Mouse (Mus musculus): ENCODE results near the gene Dnajc2.

The Dnajc2 gene

DNA sequence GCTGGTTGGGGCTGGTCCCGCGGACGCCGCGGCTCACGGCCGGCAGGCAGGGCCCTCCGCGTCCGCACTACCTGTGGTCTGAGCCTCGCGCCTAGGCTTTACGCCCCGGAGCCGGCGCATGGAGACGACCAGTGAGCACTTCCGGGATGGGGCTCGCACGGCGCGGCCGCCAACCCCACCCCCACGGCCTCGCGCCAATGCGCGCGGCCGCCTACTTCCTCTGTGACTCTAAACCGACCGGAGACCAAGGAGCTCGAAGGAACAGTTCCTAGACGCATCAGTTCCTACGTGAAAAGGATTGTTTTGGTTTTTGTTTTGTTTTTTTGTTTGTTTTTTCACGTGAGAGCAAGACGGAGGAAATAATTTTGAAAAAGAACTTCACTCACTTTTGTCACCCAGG lies at the start of gene Dnajc2, which contains the start of gene Psmc2:
TSS of gene Dnajc2 (minus strand) at position 199 of the 400 bp plus-strand sequence.
TSS of gene Psmc2 (plus strand) at position 231 of the 400 bp plus-strand sequence.
- peak; percentile 80 for DNase-seq (ENCODE audit: low read depth, low spot score)

- no peak for DNase-seq (ENCODE audit: low read depth, low spot score)
Measured at GRCm38 (mm10) chr5:21831761-21832160, 46.7 kb upstream of the Dnajc2 start.

- no peak for DNase-seq (ENCODE audit: low read depth, low spot score)
Measured at GRCm38 (mm10) chr5:21828855-21829254, 43.8 kb upstream of the Dnajc2 start.

GRCm38 (mm10) chr5:21827643-21828042 lies 42.6 kb upstream of the Dnajc2 start:
- no peak for DNase-seq (ENCODE audit: low read depth, low spot score)

DNA sequence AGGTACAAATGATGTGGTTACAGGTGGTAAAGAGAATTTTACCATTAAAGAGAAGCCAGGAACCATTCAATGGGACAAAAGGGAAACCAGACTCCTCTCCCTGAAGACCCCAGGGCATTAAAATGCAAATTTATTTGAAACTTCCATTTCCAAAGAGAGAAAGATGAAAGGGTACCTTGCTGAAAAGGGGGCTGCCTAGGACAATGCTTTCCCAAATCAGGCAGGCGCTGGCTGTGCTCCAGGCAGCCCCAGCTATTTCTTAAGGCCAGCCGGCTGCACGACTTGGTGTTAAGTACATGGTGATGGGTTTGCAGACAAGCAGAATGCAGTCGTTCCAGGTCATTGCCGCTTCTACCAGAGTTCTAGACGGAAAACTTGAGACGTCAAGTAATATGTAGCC lies 41.3 kb upstream of the Dnajc2 start:
- no peak for DNase-seq (ENCODE audit: low read depth, low spot score)

DNA sequence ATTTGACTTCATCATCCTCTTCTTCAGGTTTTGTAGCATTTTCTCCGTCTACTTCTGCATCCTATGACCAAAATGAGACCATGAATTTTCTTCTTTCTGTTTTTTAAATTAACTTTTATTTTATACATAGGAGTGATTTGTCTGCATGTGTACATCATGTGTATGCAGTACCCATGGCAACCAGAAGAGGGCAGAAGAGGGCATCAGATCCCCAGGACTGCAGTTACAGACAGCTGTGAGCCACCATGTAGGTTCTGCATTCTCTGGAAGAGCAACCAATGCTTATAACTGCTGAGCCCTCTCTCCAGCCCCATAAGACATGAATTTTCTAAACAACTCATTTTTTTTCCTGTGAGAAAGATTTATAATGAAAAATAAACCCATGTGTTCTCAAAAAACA lies 28.9 kb upstream of the Dnajc2 start:
- no peak for DNase-seq (ENCODE audit: low read depth, low spot score)

GRCm38 (mm10) chr5:21810924-21811323 lies 25.9 kb upstream of the Dnajc2 start:
- no peak for DNase-seq (ENCODE audit: low read depth, low spot score)

DNA sequence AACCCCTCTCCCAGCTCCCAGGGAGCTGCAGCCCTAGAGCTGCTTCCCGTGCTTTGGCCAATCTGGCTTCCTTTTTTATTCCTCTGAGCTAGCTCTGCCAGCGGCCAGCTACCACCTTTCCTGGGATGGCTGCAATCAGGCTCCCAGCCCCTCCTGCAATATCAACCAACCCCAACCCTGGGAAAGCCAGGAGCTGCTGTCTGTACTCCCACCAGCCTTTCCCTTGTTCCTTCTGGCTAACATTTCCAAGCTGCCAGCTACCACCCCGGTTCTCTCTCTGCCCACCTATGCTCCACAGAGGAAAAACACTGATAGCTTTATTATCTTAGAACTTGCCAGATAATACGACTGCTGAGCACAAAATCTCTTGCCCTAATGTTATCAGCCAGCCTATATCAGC lies 19.8 kb upstream of the Dnajc2 start:
- no peak for DNase-seq (ENCODE audit: low read depth, low spot score)

DNA sequence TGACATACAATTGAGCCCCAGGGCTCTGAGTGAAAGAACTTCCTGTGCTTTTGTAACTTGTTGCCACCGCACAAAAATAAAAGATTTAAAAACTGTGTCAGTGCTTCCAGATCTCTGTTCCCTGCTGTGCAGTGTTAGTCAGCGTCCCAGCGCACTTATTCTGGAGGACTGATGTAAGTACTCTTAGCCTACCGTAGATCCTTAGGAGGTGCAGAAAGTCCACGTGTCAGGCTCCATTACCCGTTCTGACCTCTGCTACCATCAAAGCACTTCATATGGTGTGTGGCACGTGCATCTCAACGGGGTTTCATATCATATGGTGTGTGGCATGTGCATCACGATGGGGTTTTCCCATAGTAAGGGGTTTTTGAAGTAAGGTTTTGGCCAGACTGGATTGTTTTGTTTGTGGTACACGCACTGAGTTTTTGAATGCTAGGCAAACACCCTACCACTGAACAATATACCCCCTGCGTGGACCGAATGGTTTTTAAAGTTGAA lies 18.7 kb upstream of the Dnajc2 start:
- DNase-seq (ENCODE audit: low read depth, low spot score), result no peak

DNA sequence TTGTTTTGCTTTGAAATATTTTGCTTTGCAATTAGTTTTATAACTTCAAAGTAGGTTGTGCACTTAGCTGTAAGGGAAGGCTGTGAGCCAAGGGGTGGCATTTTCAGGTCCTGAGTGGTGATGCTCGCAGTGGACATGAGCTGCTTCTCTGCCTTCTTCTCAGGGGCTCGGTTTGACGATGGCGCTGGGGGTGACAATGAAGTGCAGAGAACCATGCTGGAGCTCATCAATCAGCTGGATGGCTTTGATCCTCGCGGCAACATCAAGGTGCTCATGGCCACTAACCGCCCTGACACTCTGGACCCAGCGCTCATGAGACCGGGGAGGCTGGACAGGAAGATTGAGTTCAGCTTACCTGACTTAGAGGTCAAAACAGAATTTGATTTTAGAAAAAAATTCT lies 17.9 kb upstream of the Dnajc2 start:
- no peak for DNase-seq (ENCODE audit: low read depth, low spot score)

DNA sequence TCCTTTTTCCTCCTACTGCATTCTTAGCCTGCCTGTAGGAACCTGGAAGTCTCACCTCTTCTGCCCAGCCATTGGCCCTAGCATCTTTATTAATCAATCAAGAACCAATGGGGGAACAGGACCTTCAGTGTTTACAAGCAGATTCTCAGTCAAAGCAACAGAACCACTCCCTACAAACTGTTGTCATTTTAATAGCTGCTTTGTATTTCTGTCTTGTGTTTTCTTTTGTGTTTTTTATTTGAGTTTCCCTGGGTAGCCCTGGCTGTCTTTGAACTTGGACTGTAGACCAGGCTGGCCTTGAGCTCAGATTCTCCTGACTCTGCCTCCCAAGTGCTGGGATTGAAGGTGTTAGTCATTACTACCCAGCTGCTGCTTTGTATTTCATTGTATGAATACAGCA lies 7.1 kb upstream of the Dnajc2 start:
- no peak for DNase-seq (ENCODE audit: low read depth, low spot score)

GRCm38 (mm10) chr5:21789061-21789460 lies 4.0 kb upstream of the Dnajc2 start:
- no peak for DNase-seq (ENCODE audit: low read depth, low spot score)

DNA sequence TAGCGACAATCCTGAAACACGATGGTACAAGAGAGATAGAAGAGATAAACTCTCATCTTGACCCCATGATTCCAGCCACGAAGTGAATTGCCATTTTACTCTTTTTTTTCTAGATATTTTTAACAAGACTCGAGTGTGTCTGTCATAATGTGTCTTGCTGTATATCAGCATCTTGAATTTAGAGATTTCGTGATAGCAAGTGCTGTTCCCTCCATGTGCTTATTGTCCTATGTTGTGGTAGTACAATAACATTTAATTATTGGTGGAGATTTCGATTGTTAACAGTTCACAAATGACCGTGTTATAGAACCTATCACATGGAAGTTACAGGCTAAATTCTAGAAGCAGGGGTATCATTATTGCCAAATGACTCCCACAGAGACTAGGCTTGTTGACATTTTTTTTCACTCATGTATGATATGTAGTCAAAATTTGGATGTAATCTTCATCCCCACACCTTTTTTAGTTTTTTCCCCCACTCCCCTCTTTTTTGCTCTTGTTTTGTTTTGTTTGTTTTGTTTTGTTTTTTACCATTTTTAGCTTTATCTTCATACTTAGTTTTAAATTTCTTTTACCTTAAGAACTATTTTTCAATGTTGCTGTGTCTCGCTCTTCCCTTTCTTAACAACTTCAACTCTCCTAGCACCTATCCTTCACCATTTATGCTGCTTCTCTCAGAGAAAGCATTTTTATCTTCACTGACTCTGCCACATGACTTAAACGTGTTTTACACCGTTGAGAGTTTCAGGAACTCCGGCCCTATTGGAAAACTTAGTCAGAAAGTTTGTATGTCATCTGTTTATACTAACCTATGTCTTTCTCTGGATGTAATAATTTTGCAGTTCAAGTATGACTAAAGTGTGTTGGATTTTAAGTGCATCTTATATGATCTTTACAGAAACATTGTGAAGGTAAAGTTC lies 2.4 kb upstream of the Dnajc2 start:
- no peak for DNase-seq (ENCODE audit: low read depth, low spot score)

DNA sequence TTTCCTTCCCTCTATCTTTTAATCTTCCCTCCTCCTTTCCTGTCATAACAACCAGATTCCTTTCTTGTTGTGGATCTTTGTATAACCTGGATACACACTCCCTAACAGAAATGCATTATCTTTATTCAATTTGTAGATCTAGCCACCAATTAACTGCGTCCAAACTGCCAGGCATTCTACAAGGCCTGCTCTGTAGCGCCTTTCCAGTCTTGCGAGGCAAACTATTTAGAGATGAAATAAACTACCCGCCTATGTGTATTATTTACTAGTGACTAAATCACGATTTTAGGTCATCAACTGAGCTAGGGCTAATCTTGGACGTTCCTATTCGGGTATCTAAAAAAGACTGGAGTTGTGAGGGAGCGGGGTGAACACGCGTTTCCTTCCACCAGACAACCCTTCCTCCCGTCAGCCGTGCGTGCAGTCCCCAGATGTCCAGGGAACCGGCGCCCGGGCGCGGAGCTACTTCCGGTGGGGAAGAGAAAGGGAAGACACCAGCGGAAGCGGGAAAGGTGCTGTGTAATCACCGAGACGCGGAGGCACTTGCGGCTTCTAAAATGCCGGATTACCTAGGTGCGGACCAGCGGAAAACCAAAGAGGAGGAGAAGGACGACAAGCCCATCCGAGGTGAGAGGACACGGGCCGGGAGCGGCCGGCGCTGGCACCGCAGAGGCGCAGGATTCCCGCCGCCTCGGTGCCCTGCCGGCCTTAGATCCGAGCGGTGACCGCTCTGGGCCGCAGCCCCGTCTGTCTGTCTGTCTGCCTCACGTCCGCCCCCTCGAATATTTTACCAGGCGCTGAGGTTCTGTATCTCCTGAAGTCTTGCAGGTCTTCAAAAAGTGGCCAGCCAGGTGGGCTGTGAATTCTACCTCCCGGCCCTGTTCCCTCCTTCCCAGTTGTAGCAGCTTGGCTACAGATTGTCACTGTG lies 1.5 kb upstream of the Dnajc2 start:
- peak; percentile 89 for DNase-seq (ENCODE audit: low read depth, low spot score)

GRCm38 (mm10) chr5:21785776-21786175 lies 725 bp upstream of the Dnajc2 start:
- DNase-seq (ENCODE audit: low read depth, low spot score), result no peak

DNA sequence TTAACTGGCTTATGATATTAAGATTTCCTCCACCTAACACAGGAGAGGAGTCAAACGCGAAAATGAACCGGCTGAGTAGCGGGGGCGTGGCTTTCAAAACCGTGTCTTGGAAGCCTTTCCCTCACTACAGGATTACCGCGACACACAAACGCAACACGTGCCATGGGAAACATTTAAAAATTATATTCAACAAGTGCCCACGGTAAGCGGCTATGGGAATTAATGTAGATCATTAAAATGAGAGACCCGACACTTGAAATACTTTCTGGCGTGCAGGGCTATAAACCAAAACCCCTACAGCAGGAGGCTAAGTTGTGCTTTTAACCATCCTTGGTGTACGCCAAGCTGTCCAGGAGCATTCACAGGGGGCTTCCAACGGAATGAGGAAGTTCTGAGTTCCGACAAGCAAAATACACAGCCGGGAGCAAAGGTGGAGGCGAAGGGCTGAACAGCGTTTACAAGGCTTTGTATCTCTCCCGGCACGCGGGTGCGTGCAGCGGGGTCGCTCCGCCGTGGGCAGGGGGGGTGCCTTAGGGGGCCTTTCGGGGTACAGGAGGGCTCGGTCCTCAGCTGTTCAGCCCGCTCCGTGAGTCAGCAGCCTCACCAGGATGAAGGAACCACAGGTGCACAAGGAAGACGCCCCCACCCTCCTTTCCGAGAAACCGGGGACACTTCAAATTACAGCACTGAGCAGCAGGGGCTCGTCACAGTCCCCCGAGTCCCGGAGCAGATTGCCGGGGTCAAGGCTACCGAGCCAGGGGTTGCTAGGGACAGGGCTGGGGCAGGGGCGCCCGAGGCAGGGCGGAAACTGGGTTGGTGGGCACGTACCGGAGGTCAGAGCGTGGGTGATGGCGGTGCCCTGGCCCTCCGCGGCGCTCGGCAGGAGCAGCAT lies 644 bp downstream of the Dnajc2 start:
- DNase-seq (ENCODE audit: low read depth, low spot score), result no peak

GRCm38 (mm10) chr5:21776491-21776890 lies 8.6 kb downstream of the Dnajc2 start:
- DNase-seq (ENCODE audit: low read depth, low spot score), result no peak

DNA sequence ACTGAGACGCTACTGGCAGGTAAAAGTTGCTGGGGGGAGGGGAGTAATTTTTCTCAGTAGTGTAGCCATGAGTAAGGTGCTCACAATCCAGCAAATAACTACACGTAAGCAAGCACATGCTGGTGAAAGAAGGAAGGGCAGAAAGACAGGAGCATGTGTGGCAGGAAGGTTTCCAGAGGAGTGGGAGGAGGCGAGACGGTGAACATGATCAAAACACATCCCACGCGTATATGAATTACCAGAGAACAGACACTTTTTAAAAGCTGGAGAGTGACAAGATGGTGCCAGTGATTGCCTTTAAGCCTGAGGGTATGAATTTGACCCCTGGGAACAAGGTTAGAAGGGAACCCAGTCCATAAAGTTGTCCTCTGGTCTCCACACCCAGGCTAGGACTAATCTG lies 15.2 kb downstream of the Dnajc2 start:
- no peak for DNase-seq (ENCODE audit: low read depth, low spot score)

DNA sequence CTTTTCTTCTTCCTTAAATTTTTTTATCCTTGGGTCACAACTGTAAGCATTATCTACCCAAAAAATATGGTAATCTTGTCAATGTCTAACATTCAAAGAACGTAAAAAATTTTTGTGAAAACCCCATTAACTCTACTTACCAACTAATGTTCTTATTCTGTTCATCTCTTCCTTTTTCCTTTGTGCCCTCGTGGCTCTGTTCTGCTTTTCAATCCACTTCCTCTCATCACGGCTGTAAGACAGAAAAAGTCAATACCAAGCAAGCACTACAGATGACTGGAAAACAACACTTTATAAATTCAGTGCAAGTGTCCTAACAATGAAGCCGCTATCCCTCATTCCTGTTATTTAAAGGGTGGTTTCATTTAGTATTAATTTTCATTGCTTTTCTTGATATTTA lies 16.5 kb downstream of the Dnajc2 start:
- DNase-seq (ENCODE audit: low read depth, low spot score), result no peak

GRCm38 (mm10) chr5:21745966-21746365 lies 39.1 kb downstream of the Dnajc2 start:
- no peak for DNase-seq (ENCODE audit: low read depth, low spot score)

GRCm38 (mm10) chr5:21744651-21745050 lies 40.4 kb downstream of the Dnajc2 start:
- no peak for DNase-seq (ENCODE audit: low read depth, low spot score)

Data from skeletal muscle tissue, adult 2 months (tissue).